Mouse (Mus musculus) liver, embryonic 16.5 days (tissue): ENCODE measurements at regions not wholly inside any gene's neighbourhood (a gene's known extent, or its start where the extent isn't known, plus 50 kb on each side); places are given as distances from the start of the nearest gene placed in this dataset.
A peak's percentile ranks its signal among the peaks of the same experiment; 100 is the strongest.

Experiments
- ATAC-seq: fragments of 200-750 bp; cut with Nextera tagmentation; 2 replicates; pipeline ENCODE4 v1.8.0; 2017; ENCODE audit warnings: low read depth, mild to moderate bottlenecking, moderate number of reproducible peaks, moderate library complexity
- H3K27ac ChIP-seq: fragments of 300-500 bp; sonication (generic); 2 replicates; pipeline ENCODE4 v1.5.1; 2014; ENCODE audit warnings: mild to moderate bottlenecking, low read length
- H3K27me3 ChIP-seq: fragments of 300-500 bp; sonication (generic); 2 replicates; pipeline ENCODE4 v1.6.1; 2014; ENCODE audit warnings: low read depth, low read length, mixed read lengths; ENCODE audit not compliant: control insufficient read depth, insufficient read depth
- H3K36me3 ChIP-seq: fragments of 300-500 bp; sonication (generic); 2 replicates; pipeline ENCODE4 v1.6.1; 2014; ENCODE audit warnings: mild to moderate bottlenecking; ENCODE audit not compliant: control insufficient read depth, insufficient read depth
- H3K4me1 ChIP-seq: fragments of 300-500 bp; sonication (generic); 2 replicates; pipeline ENCODE4 v1.6.1; 2014; ENCODE audit warnings: low read depth, low read length, mixed read lengths; ENCODE audit not compliant: control insufficient read depth
- H3K4me2 ChIP-seq: fragments of 300-500 bp; sonication (generic); 2 replicates; pipeline ENCODE4 v1.6.1; 2014; ENCODE audit warnings: low read depth, low read length, mixed read lengths
- H3K4me3 ChIP-seq: fragments of 300-500 bp; sonication (generic); 2 replicates; pipeline ENCODE4 v1.5.1; 2014; ENCODE audit warnings: low read depth, mild to moderate bottlenecking, low read length
- H3K9ac ChIP-seq: fragments of 300-500 bp; sonication (generic); 2 replicates; pipeline ENCODE4 v1.6.1; 2014; ENCODE audit warnings: low read depth, low read length
- H3K9me3 ChIP-seq: fragments of 300-500 bp; sonication (generic); replicated peaks from 2 replicates; pipeline ENCODE4 v1.6.1; 2016; ENCODE audit warnings: low read length; ENCODE audit not compliant: control insufficient read depth
- WGBS: fragments of 180-500 bp; shearing (Covaris S2); extraction: QIAGEN DNeasy Blood & Tissue Kit; methylation state at CpG from one replicate; pipeline ENCODE4 v1.1.7; 2014; ENCODE audit not compliant: insufficient replicate concordance; 5-methylcytosine and 5-hydroxymethylcytosine counted together

- ATAC-seq: no peak
- H3K4me1 ChIP-seq: no peaks in the 10 kb centered on the region
- H3K27ac ChIP-seq: no peak overlapping the region
- no peak overlapping the region for H3K9ac ChIP-seq
- H3K4me3 ChIP-seq: no peak overlapping the region
- no peak overlapping the region for H3K4me2 ChIP-seq
- WGBS: 41% methylated on average over 4 of the region's 4 CpGs
- H3K9me3 ChIP-seq: no peaks in the 10 kb centered on the region
- no peaks in the 10 kb centered on the region for H3K36me3 ChIP-seq
- no peaks in the 10 kb centered on the region for H3K27me3 ChIP-seq
These were observed 251.7 kb downstream of the Rassf9 start for GRCm38 (mm10) chr10:102763696-102764095.

- ATAC-seq: peak; percentile 95
- H3K4me2 ChIP-seq: no peak overlapping the region
- no peaks in the 10 kb centered on the region for H3K36me3 ChIP-seq
- H3K4me1 ChIP-seq: no peaks in the 10 kb centered on the region
- no peak overlapping the region for H3K9ac ChIP-seq
- H3K4me3 ChIP-seq: no peak overlapping the region
- H3K9me3 ChIP-seq: no peaks in the 10 kb centered on the region
- H3K27me3 ChIP-seq: no peaks in the 10 kb centered on the region
- WGBS: 45% methylated on average over 2 of the region's 2 CpGs
- H3K27ac ChIP-seq: peak overlapping the region; percentile 41; the same call in 1 of the 2 replicates
These were observed 250.4 kb downstream of the Rassf9 start for GRCm38 (mm10) chr10:102762378-102762777.

GRCm38 (mm10) chr10:102735207-102735606 lies 223.2 kb downstream of the Rassf9 start:
- H3K27ac ChIP-seq: no peak overlapping the region
- no peaks in the 10 kb centered on the region for H3K4me1 ChIP-seq
- WGBS: 37% methylated on average over 3 of the region's 3 CpGs
- H3K4me2 ChIP-seq: no peak overlapping the region
- H3K27me3 ChIP-seq: no peaks in the 10 kb centered on the region
- H3K4me3 ChIP-seq: no peak overlapping the region
- ATAC-seq: no peak
- no peak overlapping the region for H3K9ac ChIP-seq
- H3K36me3 ChIP-seq: no peaks in the 10 kb centered on the region
- no peaks in the 10 kb centered on the region for H3K9me3 ChIP-seq

GRCm38 (mm10) chr10:102732420-102732819 lies 220.4 kb downstream of the Rassf9 start:
- Histone ChIP-seq H3K27me3 (no peaks in the 10 kb centered on the region), H3K27ac (no peak overlapping the region)
- WGBS: 48% methylated on average over 6 of the region's 6 CpGs

GRCm38 (mm10) chr10:102712263-102712662 lies 200.2 kb downstream of the Rassf9 start:
- no peaks in the 10 kb centered on the region for H3K4me1 ChIP-seq
- WGBS: 22% methylated on average over 2 of the region's 2 CpGs
- H3K36me3 ChIP-seq: no peaks in the 10 kb centered on the region
- H3K27ac ChIP-seq: no peak overlapping the region
- H3K27me3 ChIP-seq: no peaks in the 10 kb centered on the region
- no peak overlapping the region for H3K4me3 ChIP-seq
- no peak for ATAC-seq
- H3K9me3 ChIP-seq: no peaks in the 10 kb centered on the region
- no peak overlapping the region for H3K4me2 ChIP-seq
- no peak overlapping the region for H3K9ac ChIP-seq

More at GRCm38 (mm10) chr10:102732420-102732819, 220.4 kb downstream of the Rassf9 start:
- no peaks in the 10 kb centered on the region for H3K9me3 ChIP-seq
- no peak for ATAC-seq
- no peak overlapping the region for H3K9ac ChIP-seq
- H3K4me1 ChIP-seq: no peaks in the 10 kb centered on the region
- no peaks in the 10 kb centered on the region for H3K36me3 ChIP-seq
- no peak overlapping the region for H3K4me2 ChIP-seq
- H3K4me3 ChIP-seq: no peak overlapping the region

GRCm38 (mm10) chr10:102705848-102706247 lies 193.8 kb downstream of the Rassf9 start:
- Histone ChIP-seq H3K4me3 (no peak overlapping the region), H3K9ac (no peak overlapping the region), H3K4me1 (no peaks in the 10 kb centered on the region), H3K4me2 (no peak overlapping the region), H3K36me3 (no peaks in the 10 kb centered on the region), H3K9me3 (no peaks in the 10 kb centered on the region), H3K27ac (no peak overlapping the region), H3K27me3 (no peaks in the 10 kb centered on the region)
- ATAC-seq: no peak
- 75% methylated on average over 3 of the region's 3 CpGs for WGBS

GRCm38 (mm10) chr10:102694810-102695209 lies 182.8 kb downstream of the Rassf9 start:
- Histone ChIP-seq H3K27ac (no peak overlapping the region), H3K4me2 (no peak overlapping the region), H3K27me3 (no peaks in the 10 kb centered on the region), H3K9me3 (no peaks in the 10 kb centered on the region), H3K4me3 (no peak overlapping the region), H3K36me3 (no peaks in the 10 kb centered on the region), H3K4me1 (no peaks in the 10 kb centered on the region), H3K9ac (no peak overlapping the region)
- ATAC-seq: no peak
- WGBS: 61% methylated on average over 2 of the region's 2 CpGs

GRCm38 (mm10) chr10:102689966-102690365 lies 177.9 kb downstream of the Rassf9 start:
- WGBS: 35% methylated on average over 1 of the region's 1 CpGs
- no peaks in the 10 kb centered on the region for H3K9me3 ChIP-seq
- H3K27me3 ChIP-seq: no peaks in the 10 kb centered on the region
- H3K9ac ChIP-seq: no peak overlapping the region
- H3K4me1 ChIP-seq: no peaks in the 10 kb centered on the region
- H3K4me2 ChIP-seq: no peak overlapping the region
- no peak overlapping the region for H3K27ac ChIP-seq
- no peak for ATAC-seq
- no peaks in the 10 kb centered on the region for H3K36me3 ChIP-seq
- no peak overlapping the region for H3K4me3 ChIP-seq

GRCm38 (mm10) chr10:102686667-102687397 lies 174.8 kb downstream of the Rassf9 start:
- WGBS: 68% methylated on average over 14 of the region's 14 CpGs
- H3K4me3 ChIP-seq: no peak overlapping the region
- no peak for ATAC-seq
- H3K4me1 ChIP-seq: no peaks in the 10 kb centered on the region
- no peaks in the 10 kb centered on the region for H3K27me3 ChIP-seq
- no peaks in the 10 kb centered on the region for H3K9me3 ChIP-seq
- H3K36me3 ChIP-seq: no peaks in the 10 kb centered on the region
- no peak overlapping the region for H3K27ac ChIP-seq
- no peak overlapping the region for H3K9ac ChIP-seq
- H3K4me2 ChIP-seq: no peak overlapping the region
